27 mouse cellular contexts compared by ENCODE assay signal in the genomic region with DNA sequence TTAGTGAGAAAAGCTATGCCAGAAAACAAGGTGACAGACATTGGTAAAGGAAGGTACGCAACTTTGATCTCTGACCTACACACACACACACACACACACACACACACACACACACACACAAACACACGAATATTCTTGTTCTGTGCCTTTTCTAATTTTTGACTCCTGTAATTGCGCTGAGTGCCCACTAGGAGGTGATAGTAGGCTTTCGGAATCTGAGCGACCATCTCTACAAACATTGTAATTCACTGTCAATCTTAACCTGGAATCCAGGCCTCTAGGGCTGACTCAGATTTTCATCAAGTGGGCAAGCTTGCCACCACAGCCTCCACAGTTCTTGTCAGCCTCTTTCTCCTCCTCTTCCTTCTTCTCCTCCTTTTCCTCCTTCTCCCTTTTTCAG.
DNase-seq lines count a peak whose midpoint lies in the region; ATAC-seq and TF ChIP-seq lines count a peak whose summit lies in the region.
"Had no signal": no experiment of that assay in that cellular context is flagged by ENCODE, and none has a peak within 500 bp of the region (broad histone marks: within the 10 kb centered on the region; RNA-seq: fewer than 3 reads in every experiment).

No protein-coding gene starts in this region.

- H3K79me2 ChIP-seq in CH12.LX (replicated peaks; ENCODE audit: control insufficient read depth, extremely low read depth, insufficient read depth, poor library complexity, severe bottlenecking), result no peaks in the 10 kb centered on the region

- no peak overlapping the region for H3K27ac ChIP-seq in liver, embryonic 14.5 days
- H3K27ac ChIP-seq in CH12.LX (ENCODE audit: insufficient read depth, low read depth) (no peak overlapping the region), ES-Bruce4 (ENCODE audit: insufficient read depth, low read length) (no peak overlapping the region)
- no peak overlapping the region for H3K27ac ChIP-seq in forebrain, embryonic 11.5 days (ENCODE audit: low read depth, low read length)
- H3K27ac ChIP-seq: embryonic facial prominence, embryonic 15.5 days; hindbrain, embryonic 10.5 days; limb, embryonic 12.5 days; liver, embryonic 13.5 days; neural tube, embryonic 12.5 days had no signal

- in situ Hi-C loops in CH12.LX (cut with MboI; ENCODE audit: low pct_ligation_motif_present, low pct_unique_long_range_greater_than_20kb, low sequenced_read_pairs), result no loop called here

- dilution Hi-C loops in CH12.LX (cut with MboI; ENCODE audit: extremely low pct_ligation_motif_present, extremely low pct_unique_long_range_greater_than_20kb, low sequenced_read_pairs), result no loop called here

- TF ChIP-seq POLR2A in CH12.LX (IDR thresholded peaks at IDR 0.05; ENCODE audit: low read depth, low read length) (no peak), ES-Bruce4 (IDR thresholded peaks at IDR 0.05; ENCODE audit: insufficient read depth, low read length) (no peak)
- TF ChIP-seq POLR2A in brain, embryonic 14.5 days (IDR thresholded peaks at IDR 0.05; ENCODE audit: borderline replicate concordance, extremely low read depth, insufficient read depth, insufficient read length, poor library complexity, severe bottlenecking), result no peak

- no peak for ATAC-seq in liver, embryonic 14.5 days (ENCODE audit: insufficient read depth)
- ATAC-seq in forebrain, embryonic 11.5 days (replicated peaks; ENCODE audit: low FRiP score), result no peak
- ATAC-seq: forebrain, embryonic 16.5 days had no signal

- no peak for TF ChIP-seq EP300 in liver, embryonic 14.5 days (IDR thresholded peaks at IDR 0.05; ENCODE audit: low read depth)
- TF ChIP-seq EP300 in CH12.LX (IDR thresholded peaks at IDR 0.05; ENCODE audit: low read length), result no peak
- TF ChIP-seq EP300 in ES-Bruce4 (IDR thresholded peaks at IDR 0.05; ENCODE audit: insufficient read depth, low read depth, low read length), result no peak

- peak; percentile 33; the same call in 1 of the 2 replicates for TF ChIP-seq CTCF in liver, embryonic 14.5 days (IDR thresholded peaks at IDR 0.05; ENCODE audit: low read depth)
- TF ChIP-seq CTCF in CH12.LX (conservative IDR thresholded peaks at IDR 0.05 in 1 of 2, IDR thresholded peaks at IDR 0.05 in 1 of 2; ENCODE audit: low read depth in 2 of 2, low read length in 2 of 2), result peak; percentile 30 to 50; a peak in 3 of 4 replicates
- peak; percentile 4 for TF ChIP-seq CTCF in ES-Bruce4 (IDR thresholded peaks at IDR 0.05; ENCODE audit: low read depth, low read length)
- peak; percentile 15; the same call in 1 of the 2 replicates for TF ChIP-seq CTCF in brain, embryonic 14.5 days (IDR thresholded peaks at IDR 0.05; ENCODE audit: borderline replicate concordance, extremely low read depth, insufficient read depth, insufficient read length)

- H3K4me1 ChIP-seq in liver, embryonic 14.5 days (replicated peaks; ENCODE audit: control insufficient read depth in 2 of 2, insufficient read depth in 2 of 2, low read length in 1 of 2), result no peaks in the 10 kb centered on the region
- no peaks in the 10 kb centered on the region for H3K4me1 ChIP-seq in CH12.LX (ENCODE audit: control insufficient read depth in 1 of 2, insufficient read depth in 2 of 2)
- no peaks in the 10 kb centered on the region for H3K4me1 ChIP-seq in ES-Bruce4 (ENCODE audit: control insufficient read depth, insufficient read depth, low read length)
- H3K4me1 ChIP-seq in forebrain, embryonic 11.5 days (replicated peaks; ENCODE audit: control insufficient read depth, insufficient read depth, low read length), result peaks cover 4% of the 10 kb centered on the region; the same call in 1 of the 2 replicates
- H3K4me1 ChIP-seq: embryonic facial prominence, embryonic 15.5 days; heart, embryonic 12.5 days; hindbrain, embryonic 10.5 days; limb, embryonic 12.5 days; liver, embryonic 13.5 days; neural tube, embryonic 12.5 days had no signal

- no peak overlapping the region for H3K4me3 ChIP-seq in liver, embryonic 14.5 days (ENCODE audit: insufficient read depth in 1 of 2, low read depth in 2 of 2, low read length in 2 of 2)
- no peak overlapping the region for H3K4me3 ChIP-seq in CH12.LX (replicated peaks in 1 of 3; ENCODE audit: low read depth in 2 of 3, low read length in 2 of 3, poor library complexity in 1 of 3)
- no peak overlapping the region for H3K4me3 ChIP-seq in ES-Bruce4 (ENCODE audit: low read depth, low read length)
- H3K4me3 ChIP-seq in forebrain, embryonic 11.5 days (ENCODE audit: low read depth, low read length), result no peak overlapping the region
- H3K4me3 ChIP-seq: embryonic facial prominence, embryonic 15.5 days; heart, embryonic 12.5 days; hindbrain, embryonic 10.5 days; limb, embryonic 12.5 days; liver, embryonic 13.5 days; neural tube, embryonic 12.5 days had no signal

- no peak for DNase-seq in liver, embryonic 14.5 days (ENCODE audit: low read depth in 3 of 3, low spot score in 3 of 3)
- DNase-seq in liver (no peak), CH12.LX (ENCODE audit: extremely low read depth) (no peak)
- DNase-seq in brain, embryonic 14.5 days (ENCODE audit: low read depth), result no peak
- DNase-seq in adrenal gland, adult 8-10 months, result no peak
- no peak for DNase-seq in forebrain, embryonic 11.5 days (ENCODE audit: low spot score)
- DNase-seq: adrenal gland, postnatal 25 days; cerebellum, adult 11 months; cerebellum, adult 9-11 months; gastrocnemius, postnatal 14 days; heart, adult 11 months; heart, postnatal 10 days; kidney, adult 18-20 months; layer of hippocampus, postnatal 36 days; liver, embryonic 13.5 days; retina, postnatal 1 day; right cerebral cortex, postnatal 25 days; spleen, adult 18-20 months; thymus, postnatal 25 days had no signal

- TF ChIP-seq RAD21 in CH12.LX (IDR thresholded peaks at IDR 0.05; ENCODE audit: low read depth, low read length), result peak; percentile 45

- H3K36me3 ChIP-seq in liver, embryonic 14.5 days (replicated peaks; ENCODE audit: control insufficient read depth, insufficient read depth, low read depth), result no peaks in the 10 kb centered on the region
- H3K36me3 ChIP-seq in CH12.LX (replicated peaks in 1 of 2; ENCODE audit: control insufficient read depth in 1 of 2, insufficient read depth in 1 of 2, low read length in 1 of 2) (no peaks in the 10 kb centered on the region), ES-Bruce4 (ENCODE audit: control insufficient read depth, insufficient read depth, low read length, poor library complexity, severe bottlenecking) (no peaks in the 10 kb centered on the region)
- H3K36me3 ChIP-seq in forebrain, embryonic 11.5 days (ENCODE audit: control insufficient read depth, insufficient read depth, low read length), result no peaks in the 10 kb centered on the region
- H3K36me3 ChIP-seq: embryonic facial prominence, embryonic 15.5 days; heart, embryonic 12.5 days; hindbrain, embryonic 10.5 days; limb, embryonic 12.5 days; liver, embryonic 13.5 days; neural tube, embryonic 12.5 days had no signal

- no peak overlapping the region for H3K9ac ChIP-seq in liver, embryonic 14.5 days (replicated peaks)
- H3K9ac ChIP-seq in CH12.LX (ENCODE audit: insufficient read depth, low read depth), result no peak overlapping the region
- no peak overlapping the region for H3K9ac ChIP-seq in ES-Bruce4 (ENCODE audit: low read depth, poor library complexity, severe bottlenecking)
- H3K9ac ChIP-seq in forebrain, embryonic 11.5 days (ENCODE audit: low read length), result no peak overlapping the region
- H3K9ac ChIP-seq: embryonic facial prominence, embryonic 15.5 days; heart, embryonic 12.5 days; limb, embryonic 12.5 days; liver, embryonic 13.5 days; neural tube, embryonic 12.5 days had no signal

- no peaks in the 10 kb centered on the region for H3K9me3 ChIP-seq in liver, embryonic 14.5 days (ENCODE audit: control insufficient read depth, low read length)
- H3K9me3 ChIP-seq in CH12.LX (replicated peaks; ENCODE audit: low read length), result peaks cover 7% of the 10 kb centered on the region
- no peaks in the 10 kb centered on the region for H3K9me3 ChIP-seq in ES-Bruce4 (replicated peaks; ENCODE audit: control insufficient read depth, insufficient read depth, low read length, poor library complexity, severe bottlenecking)
- no peaks in the 10 kb centered on the region for H3K9me3 ChIP-seq in forebrain, embryonic 11.5 days (ENCODE audit: control insufficient read depth, low read length)
- H3K9me3 ChIP-seq: embryonic facial prominence, embryonic 15.5 days; hindbrain, embryonic 10.5 days; limb, embryonic 12.5 days; neural tube, embryonic 12.5 days had no signal

- 27% methylated on average over 5 of the region's 5 CpGs for WGBS in liver, embryonic 14.5 days (ENCODE audit: insufficient replicate concordance)
- WGBS in forebrain, embryonic 11.5 days, result 53% methylated on average over 5 of the region's 5 CpGs

- H3K27me3 ChIP-seq in liver, embryonic 14.5 days (ENCODE audit: control insufficient read depth, insufficient read depth, low read length), result no peaks in the 10 kb centered on the region
- peaks cover 41% of the 10 kb centered on the region for H3K27me3 ChIP-seq in CH12.LX (replicated peaks)
- H3K27me3 ChIP-seq in ES-Bruce4 (ENCODE audit: control insufficient read depth, insufficient read depth, low read length, poor library complexity, severe bottlenecking), result no peaks in the 10 kb centered on the region
- no peaks in the 10 kb centered on the region for H3K27me3 ChIP-seq in forebrain, embryonic 11.5 days (ENCODE audit: control insufficient read depth, insufficient read depth, low read length)
- H3K27me3 ChIP-seq: embryonic facial prominence, embryonic 15.5 days; heart, embryonic 12.5 days; limb, embryonic 12.5 days; liver, embryonic 13.5 days; neural tube, embryonic 12.5 days had no signal

- no peak overlapping the region for H3K4me2 ChIP-seq in liver, embryonic 14.5 days (ENCODE audit: low read depth)
- H3K4me2 ChIP-seq in CH12.LX (ENCODE audit: insufficient read depth, low read depth, poor library complexity, severe bottlenecking), result no peak overlapping the region
- no peak overlapping the region for H3K4me2 ChIP-seq in forebrain, embryonic 11.5 days (ENCODE audit: low read depth, low read length, severe bottlenecking)
- H3K4me2 ChIP-seq: embryonic facial prominence, embryonic 15.5 days; heart, embryonic 12.5 days; limb, embryonic 12.5 days; liver, embryonic 13.5 days; midbrain, embryonic 11.5 days; neural tube, embryonic 12.5 days had no signal

TF ChIP-seq in CH12.LX, 34 proteins besides CTCF, POLR2A, EP300 and RAD21 (continues in another document):
- TF ChIP-seq NRF1 (IDR thresholded peaks at IDR 0.05; ENCODE audit: low read depth, low read length) (no peak), TCF12 (IDR thresholded peaks at IDR 0.05; ENCODE audit: low read depth, low read length) (no peak), BHLHE40 (IDR thresholded peaks at IDR 0.05; ENCODE audit: low read depth, low read length) (no peak), UBTF (IDR thresholded peaks at IDR 0.05; ENCODE audit: low read depth, low read length) (no peak), MAZ (IDR thresholded peaks at IDR 0.05; ENCODE audit: low read depth, low read length) (no peak), CHD2 (IDR thresholded peaks at IDR 0.05; ENCODE audit: low read length) (no peak), MAFK (IDR thresholded peaks at IDR 0.05; ENCODE audit: insufficient replicate concordance, low read length) (no peak), E2F4 (IDR thresholded peaks at IDR 0.05; ENCODE audit: insufficient replicate concordance, low read depth, low read length) (no peak), USF1 (IDR thresholded peaks at IDR 0.05; ENCODE audit: low read depth, low read length) (no peak), HCFC1 (IDR thresholded peaks at IDR 0.05; ENCODE audit: low read depth, low read length) (no peak)
